ENCODE assay signal across 8 mouse cellular contexts in the genomic region with DNA sequence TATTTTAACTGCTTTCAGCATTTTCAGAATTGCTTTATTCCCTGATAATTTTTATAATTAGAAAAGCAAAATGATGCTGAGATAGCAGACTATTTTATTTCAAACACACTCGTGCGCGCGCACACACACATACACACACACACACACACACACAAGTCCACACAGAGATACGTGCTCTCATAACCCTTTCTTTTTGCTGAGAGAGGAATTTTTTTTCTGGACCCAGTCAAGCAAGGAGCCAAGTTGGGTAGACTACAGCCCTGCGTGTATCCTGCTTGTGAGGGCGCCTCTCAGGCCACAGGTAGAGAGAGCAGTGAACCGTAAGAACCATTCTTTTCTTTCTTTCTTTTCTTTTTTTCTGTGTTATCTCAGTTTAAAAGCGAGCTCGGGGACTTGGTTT. TPM values are rescaled to one million over a fixed set of nuclear protein-coding genes. Genes with fewer than 3 reads are reported as not detected.
DNase-seq lines count a peak whose midpoint lies in the region; ATAC-seq lines count a peak whose summit lies in the region.

No protein-coding gene starts in this region.

- H3K4me2 ChIP-seq in heart, embryonic 16.5 days (ENCODE audit: low read depth, low read length) = peak overlapping the region; percentile 54
- H3K4me2 ChIP-seq in forebrain, embryonic 15.5 days (replicated peaks) = peak overlapping the region; percentile 42
- peak overlapping the region; percentile 50 for H3K4me2 ChIP-seq in neural tube, embryonic 12.5 days (replicated peaks)

- no peaks in the 10 kb centered on the region for H3K36me3 ChIP-seq in heart, embryonic 16.5 days (ENCODE audit: control insufficient read depth, insufficient read depth)
- no peaks in the 10 kb centered on the region for H3K36me3 ChIP-seq in forebrain, embryonic 15.5 days
- H3K36me3 ChIP-seq in neural tube, embryonic 12.5 days = no peaks in the 10 kb centered on the region

- H3K9ac ChIP-seq in heart, embryonic 16.5 days (ENCODE audit: low read length) = peak overlapping the region; percentile 64
- H3K9ac ChIP-seq in forebrain, embryonic 15.5 days (replicated peaks) = no peak overlapping the region; the same call in 1 of the 2 replicates
- no peak overlapping the region for H3K9ac ChIP-seq in neural tube, embryonic 12.5 days

- H3K9me3 ChIP-seq in heart, embryonic 16.5 days (replicated peaks; ENCODE audit: control insufficient read depth, low read length) = no peaks in the 10 kb centered on the region
- no peaks in the 10 kb centered on the region for H3K9me3 ChIP-seq in forebrain, embryonic 15.5 days
- no peaks in the 10 kb centered on the region for H3K9me3 ChIP-seq in neural tube, embryonic 12.5 days

- no peak for ATAC-seq in heart, embryonic 16.5 days (replicated peaks; ENCODE audit: extremely low read depth, insufficient read depth, low FRiP score)
- no peak for ATAC-seq in forebrain, embryonic 15.5 days (replicated peaks)
- ATAC-seq in neural tube, embryonic 12.5 days (ENCODE audit: low FRiP score, low read depth) = no peak
- no peak for ATAC-seq in activated CD4-positive, CD25-positive, alpha-beta regulatory T cell, adult 4 months

- 42% methylated on average over 10 of the region's 10 CpGs for WGBS in heart, embryonic 16.5 days
- 42% methylated on average over 10 of the region's 10 CpGs for WGBS in forebrain, embryonic 15.5 days
- WGBS in neural tube, embryonic 12.5 days = 66% methylated on average over 10 of the region's 10 CpGs

- H3K27ac ChIP-seq in heart, embryonic 16.5 days (ENCODE audit: low read length) = peak overlapping the region; percentile 54
- H3K27ac ChIP-seq in forebrain, embryonic 15.5 days (replicated peaks) = no peak overlapping the region
- no peak overlapping the region for H3K27ac ChIP-seq in neural tube, embryonic 12.5 days

- no peaks in the 10 kb centered on the region for H3K27me3 ChIP-seq in heart, embryonic 16.5 days (ENCODE audit: control insufficient read depth, insufficient read depth, low read length)
- H3K27me3 ChIP-seq in forebrain, embryonic 15.5 days = no peaks in the 10 kb centered on the region
- no peaks in the 10 kb centered on the region for H3K27me3 ChIP-seq in neural tube, embryonic 12.5 days (replicated peaks)

- H3K4me3 ChIP-seq in heart, embryonic 16.5 days (ENCODE audit: low read length) = peak overlapping the region; percentile 59
- H3K4me3 ChIP-seq in forebrain, embryonic 15.5 days = peak overlapping the region; percentile 41
- H3K4me3 ChIP-seq in neural tube, embryonic 12.5 days = no peak overlapping the region

- no peak for DNase-seq in heart, adult 11 months
- peak; percentile 8 for DNase-seq in kidney, postnatal 10 days
- DNase-seq in right cerebral cortex, postnatal 36 days (ENCODE audit: low spot score in 2 of 2) = no peak
- DNase-seq in right cerebral cortex, adult 18-20 months = no peak

- H3K4me1 ChIP-seq in heart, embryonic 16.5 days (ENCODE audit: control insufficient read depth, insufficient read depth, low read length) = peaks cover 7% of the 10 kb centered on the region
- H3K4me1 ChIP-seq in forebrain, embryonic 15.5 days = peaks cover 5% of the 10 kb centered on the region; the same call in 1 of the 2 replicates
- H3K4me1 ChIP-seq in neural tube, embryonic 12.5 days = no peaks in the 10 kb centered on the region

RNA-seq across cellular contexts. Expression of a gene that starts 7.9 kb away (rescaled TPM):
- 27.7 and 31.3 TPM in 2 replicates for polyA plus RNA-seq in heart, embryonic 16.5 days (2015; fragmentation: Nextera tagmentation; extraction: Ambion mirVana)
- 7.6 and 8.3 TPM in 2 replicates for polyA plus RNA-seq in forebrain, embryonic 15.5 days (2015; fragmentation: Nextera tagmentation; extraction: Ambion mirVana)
- 11.2 and 13.0 TPM in 2 replicates for polyA plus RNA-seq in neural tube, embryonic 12.5 days (2016; fragmentation: Nextera tagmentation; extraction: Ambion mirVana)
- not detected for polyA plus RNA-seq in activated CD4-positive, CD25-positive, alpha-beta regulatory T cell, adult 4 months (2017; shearing (Covaris generic))

RNA-seq across cellular contexts. Expression of a gene that starts 38.7 kb away (rescaled TPM):
- polyA plus RNA-seq in heart, embryonic 16.5 days (2015; fragmentation: Nextera tagmentation; extraction: Ambion mirVana) = not detected in 2 replicates
- not detected in 2 replicates for polyA plus RNA-seq in forebrain, embryonic 15.5 days (2015; fragmentation: Nextera tagmentation; extraction: Ambion mirVana)
- not detected in 2 replicates for polyA plus RNA-seq in neural tube, embryonic 12.5 days (2016; fragmentation: Nextera tagmentation; extraction: Ambion mirVana)
- polyA plus RNA-seq in activated CD4-positive, CD25-positive, alpha-beta regulatory T cell, adult 4 months (2017; shearing (Covaris generic)) = not detected
